In genomic region chr7:34373906-34374305, GRCm38 (mm10) we compare ENCODE assay signal across 26 mouse cellular contexts.
"Had no signal": no experiment of that assay in that cellular context is flagged by ENCODE, and none has a peak within 500 bp of the region (broad histone marks: within the 10 kb centered on the region; RNA-seq: fewer than 3 reads in every experiment).

No protein-coding gene starts in this region.

- H3K9ac ChIP-seq: heart, embryonic 13.5 days; heart, embryonic 15.5 days; hindbrain, embryonic 12.5 days; hindbrain, embryonic 14.5 days; kidney, embryonic 15.5 days; limb, embryonic 13.5 days; limb, embryonic 15.5 days; liver, embryonic 12.5 days; liver, embryonic 14.5 days had no signal

- H3K4me1 ChIP-seq: hindbrain, embryonic 12.5 days had no signal

- H3K4me3 ChIP-seq: gastrocnemius, adult 2 months; heart, adult 2 months; heart, embryonic 13.5 days; heart, embryonic 15.5 days; hindbrain, embryonic 10.5 days; hindbrain, embryonic 12.5 days; kidney, embryonic 15.5 days; limb, embryonic 13.5 days; limb, embryonic 15.5 days; liver, embryonic 12.5 days had no signal

- H3K4me2 ChIP-seq: heart, embryonic 13.5 days; heart, embryonic 15.5 days; hindbrain, embryonic 12.5 days; hindbrain, embryonic 14.5 days; kidney, embryonic 15.5 days; limb, embryonic 13.5 days; limb, embryonic 15.5 days; liver, embryonic 12.5 days had no signal

- H3K27ac ChIP-seq: gastrocnemius, adult 2 months; heart, adult 2 months; heart, embryonic 13.5 days; heart, embryonic 15.5 days; hindbrain, embryonic 10.5 days; hindbrain, embryonic 12.5 days; hindbrain, embryonic 14.5 days; kidney, embryonic 15.5 days; kidney, postnatal 0 days; limb, embryonic 13.5 days; limb, embryonic 15.5 days; liver, embryonic 12.5 days; liver, embryonic 14.5 days had no signal

- H3K9me3 ChIP-seq: heart, embryonic 13.5 days; heart, embryonic 15.5 days; hindbrain, embryonic 10.5 days; hindbrain, embryonic 12.5 days; kidney, embryonic 15.5 days; limb, embryonic 13.5 days; limb, embryonic 15.5 days; liver, embryonic 12.5 days had no signal

- H3K27me3 ChIP-seq: heart, embryonic 13.5 days; heart, embryonic 15.5 days; hindbrain, embryonic 12.5 days; kidney, embryonic 15.5 days; limb, embryonic 13.5 days; limb, embryonic 15.5 days; liver, embryonic 12.5 days had no signal

- ATAC-seq: hindbrain, embryonic 16.5 days; intestine, embryonic 16.5 days had no signal

- DNase-seq: gastrocnemius, adult 2 months; gastrocnemius, postnatal 10 days; gastrocnemius, postnatal 25 days; heart, adult 2 months; heart, postnatal 4 days; kidney, adult 11 months; kidney, adult 2 months; kidney, adult 9 months; kidney, postnatal 14 days; kidney, postnatal 36 days; layer of hippocampus, adult 9-11 months; layer of hippocampus, postnatal 36 days; left cerebral cortex, postnatal 4 days had no signal
